Comparison of ENCODE assay signal across 14 mouse cellular contexts in genomic region chr11:48850240-48850639, GRCm38 (mm10).
"Had no signal": no experiment of that assay in that cellular context is flagged by ENCODE, and none has a peak within 500 bp of the region (broad histone marks: within the 10 kb centered on the region; RNA-seq: fewer than 3 reads in every experiment).

No protein-coding gene starts in this region.

- H3K4me2 ChIP-seq: limb, embryonic 12.5 days; liver, embryonic 13.5 days; midbrain, embryonic 13.5 days; neural tube, embryonic 12.5 days had no signal

- H3K9me3 ChIP-seq: midbrain, embryonic 13.5 days; neural tube, embryonic 12.5 days had no signal

- DNase-seq: kidney, postnatal 10 days; kidney, postnatal 4 days; liver; liver, embryonic 13.5 days; liver, postnatal 0 days; thymus, adult 18-20 months; thymus, postnatal 14 days had no signal

- H3K9ac ChIP-seq: limb, embryonic 12.5 days; liver, embryonic 13.5 days; liver, postnatal 0 days; midbrain, embryonic 13.5 days; neural tube, embryonic 12.5 days had no signal

- H3K27ac ChIP-seq: layer of hippocampus, adult 2 months; limb, embryonic 12.5 days; liver, embryonic 13.5 days; macrophage; midbrain, embryonic 13.5 days; neural tube, embryonic 12.5 days; stomach, postnatal 0 days had no signal

- ATAC-seq: liver, postnatal 0 days; lung, postnatal 0 days; midbrain, embryonic 13.5 days had no signal

- H3K36me3 ChIP-seq: limb, embryonic 12.5 days; liver, embryonic 13.5 days; midbrain, embryonic 13.5 days; neural tube, embryonic 12.5 days had no signal

- H3K4me3 ChIP-seq: layer of hippocampus, adult 2 months; liver, embryonic 13.5 days; midbrain, embryonic 13.5 days; neural tube, embryonic 12.5 days had no signal
